Mouse (Mus musculus) urinary bladder, adult 2 months (tissue): ENCODE results near the gene Il22ra2. TPM values are rescaled to one million over a fixed set of nuclear protein-coding genes. Genes with fewer than 3 reads are reported as not detected.
"Not testable (repeated sequence)": the region's sequence is repeated elsewhere in the genome, so short reads cannot be mapped to it uniquely, and the experiment has no call there.

Experiments used
- DNase-seq: peaks from one replicate; pipeline ENCODE4 v3.0.0; 2022; ENCODE audit warnings: low spot score
- polyA plus RNA-seq: library from polyadenylated mRNA; depleted of rRNA; stranded (reverse); fragments of >200 nt; gene quantifications from 2 replicates; pipeline ENCODE4 v1.2.3, GENCODE M21; 2012; rRNA removed

Il22ra2 gene
- polyA plus RNA-seq, 1 experiment, result not detected

DNA sequence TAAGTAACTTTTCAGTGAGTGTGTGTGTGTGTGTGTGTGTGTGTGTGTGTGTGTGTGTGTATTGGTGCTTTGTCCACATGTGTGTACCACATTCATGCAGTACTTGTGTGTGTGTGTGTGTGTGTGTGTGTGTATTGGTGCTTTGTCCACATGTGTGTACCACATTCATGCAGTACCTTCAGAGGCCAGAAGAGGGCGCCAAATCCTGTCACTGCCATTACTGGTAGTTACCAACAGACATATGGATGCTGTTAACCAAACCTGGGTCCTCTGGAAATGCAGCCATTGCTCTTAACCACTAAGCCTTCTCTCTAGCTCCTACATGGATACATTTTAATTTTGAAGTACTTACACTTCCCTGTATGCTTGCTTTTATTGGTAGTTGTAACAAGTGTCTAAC is 20.3 kb upstream of the Il22ra2 start:
- DNase-seq, result not testable (repeated sequence)

DNA sequence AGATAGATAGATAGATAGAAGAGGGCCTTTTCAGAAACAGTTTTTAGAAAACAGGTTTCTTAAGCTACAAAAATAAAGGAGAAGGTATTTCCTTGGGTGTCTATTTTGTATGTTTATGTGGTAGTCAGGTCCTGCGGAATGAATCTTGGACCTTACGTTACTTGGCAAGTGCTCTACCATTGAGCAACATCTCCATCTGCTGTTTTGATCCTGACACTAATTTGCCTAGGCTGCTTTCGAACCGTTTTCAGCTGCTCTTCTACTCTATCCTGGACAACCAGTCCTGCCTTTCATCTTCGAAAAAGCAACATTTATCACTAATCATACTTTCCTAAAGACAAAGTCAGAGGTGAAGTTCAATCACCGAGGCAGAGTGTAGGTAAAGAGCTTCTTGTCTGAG is 18.6 kb upstream of the Il22ra2 start:
- no peak for DNase-seq

DNA sequence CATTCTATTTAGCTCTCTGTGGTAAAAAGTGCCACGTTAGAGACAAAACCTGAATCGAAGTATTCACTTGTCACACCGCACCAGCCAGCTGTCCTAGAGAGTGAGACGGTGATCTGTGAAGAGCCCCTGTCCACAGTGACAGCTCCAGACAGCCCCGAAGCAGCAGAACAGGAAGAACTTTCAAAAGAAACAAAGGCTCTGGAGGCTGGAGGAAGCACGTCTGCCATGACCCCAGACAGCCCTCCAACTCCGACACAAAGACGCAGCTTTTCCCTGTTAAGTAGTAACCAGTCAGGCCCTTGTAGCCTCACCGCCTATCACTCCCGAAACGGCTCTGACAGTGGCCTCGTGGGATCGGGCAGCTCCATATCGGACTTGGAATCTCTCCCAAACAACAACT is 12.7 kb upstream of the Il22ra2 start:
- no peak for DNase-seq

DNA sequence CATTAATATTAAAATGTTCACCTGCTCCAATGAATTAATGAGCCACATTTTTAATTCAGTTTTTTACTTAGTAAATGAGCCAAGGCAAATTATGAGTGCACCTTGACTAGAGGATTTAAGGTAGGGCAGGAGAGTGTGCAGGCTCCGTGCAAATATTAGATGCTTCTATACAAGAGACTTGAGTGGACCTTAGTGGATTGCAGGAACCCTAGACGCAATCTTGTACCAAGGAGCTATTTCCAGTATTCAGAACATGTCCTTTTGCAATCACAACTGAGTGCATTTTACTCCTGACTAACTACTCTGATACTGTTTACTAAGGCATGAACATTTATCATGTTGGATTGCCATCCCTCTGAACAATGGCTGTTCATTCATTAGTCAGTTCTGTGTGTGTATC is 10.2 kb upstream of the Il22ra2 start:
- DNase-seq, result no peak

DNA sequence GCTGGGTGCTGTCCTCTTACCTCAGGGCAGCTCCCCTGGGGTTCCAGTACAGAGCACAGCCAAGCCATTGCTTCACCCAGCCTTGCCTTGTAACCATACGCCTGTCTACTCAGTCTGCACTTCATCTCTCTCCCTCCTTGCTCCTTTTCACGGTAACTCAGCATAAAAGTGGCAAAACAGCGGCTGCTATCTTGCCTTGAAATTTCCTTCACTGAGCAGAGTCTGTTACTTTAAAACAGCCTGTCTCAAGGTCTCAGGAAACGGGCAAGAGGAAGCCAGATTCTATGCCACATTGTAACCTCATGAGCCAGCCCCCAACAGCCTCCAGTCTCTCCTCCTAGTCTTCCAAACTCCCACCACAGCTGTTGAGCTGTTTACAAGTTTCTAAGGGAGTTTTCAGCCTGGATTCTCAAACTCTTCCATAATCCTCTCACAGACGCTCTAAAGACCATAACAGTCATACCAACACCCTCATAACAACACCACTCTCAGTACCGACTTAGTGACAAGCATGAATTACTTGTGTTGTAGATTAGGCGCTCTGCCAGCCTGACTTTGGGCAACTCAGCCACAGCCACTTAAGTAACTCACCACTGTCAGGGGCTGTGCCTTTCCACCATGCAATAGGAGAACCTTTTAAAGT is 8.6 kb upstream of the Il22ra2 start:
- DNase-seq, result no peak

DNA sequence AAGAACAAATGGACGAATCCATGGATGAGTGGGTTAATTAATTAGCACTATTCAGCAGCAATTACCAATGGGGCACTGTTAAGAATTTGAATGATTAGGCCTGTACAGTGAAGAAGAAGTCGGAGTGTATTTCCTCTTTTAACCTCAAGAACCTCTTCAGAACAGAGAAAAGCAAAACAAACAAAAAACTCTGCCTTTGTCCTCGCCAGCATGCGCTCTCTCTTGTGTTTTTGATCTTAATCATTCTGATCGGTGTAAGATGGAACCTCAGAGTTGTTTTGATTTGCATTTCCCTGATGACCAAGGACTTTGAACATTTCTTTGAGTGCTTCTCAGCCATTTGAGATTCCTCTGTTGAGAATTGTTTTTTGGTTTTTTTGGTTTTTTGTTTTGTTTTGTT is 2.1 kb upstream of the Il22ra2 start:
- no peak for DNase-seq

DNA sequence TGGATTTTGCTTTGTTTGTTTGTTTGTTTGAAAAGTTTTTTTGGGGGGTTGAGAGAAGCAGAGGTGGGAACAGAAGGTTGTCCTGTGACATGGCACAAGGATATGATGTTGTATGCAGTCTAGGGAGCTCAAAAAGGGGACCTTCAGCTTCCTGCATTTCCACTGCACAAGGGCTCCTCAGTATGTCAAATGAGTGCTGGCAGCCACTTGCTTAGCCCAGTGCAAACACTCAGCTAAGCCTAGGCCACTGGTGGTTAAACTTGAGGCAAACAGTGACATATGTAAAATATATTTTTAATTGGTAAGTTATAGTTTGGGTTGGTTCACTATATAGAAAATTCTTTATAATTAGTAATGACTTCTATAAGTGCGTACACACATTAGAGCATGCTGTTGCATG is 2.8 kb downstream of the Il22ra2 start:
- DNase-seq, result no peak

DNA sequence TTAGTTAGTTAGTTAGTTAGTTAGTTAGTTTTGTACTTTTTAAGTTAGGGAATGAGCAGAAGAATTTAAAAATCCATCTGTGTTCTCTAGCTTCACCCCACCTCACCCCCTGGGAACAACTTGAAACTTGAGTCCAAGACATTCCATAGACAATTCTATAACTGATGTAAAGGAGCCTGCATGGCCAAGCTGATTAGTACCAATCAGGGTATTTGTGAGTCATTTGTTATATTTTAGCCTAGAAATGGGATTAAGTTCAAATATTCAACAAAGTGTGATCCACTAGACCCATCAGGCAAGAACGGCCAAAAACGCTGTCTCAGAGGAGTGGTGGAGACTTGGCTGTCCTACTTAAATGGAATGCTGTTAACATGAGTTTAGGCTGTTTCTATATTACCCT is 5.5 kb downstream of the Il22ra2 start:
- no peak for DNase-seq

DNA sequence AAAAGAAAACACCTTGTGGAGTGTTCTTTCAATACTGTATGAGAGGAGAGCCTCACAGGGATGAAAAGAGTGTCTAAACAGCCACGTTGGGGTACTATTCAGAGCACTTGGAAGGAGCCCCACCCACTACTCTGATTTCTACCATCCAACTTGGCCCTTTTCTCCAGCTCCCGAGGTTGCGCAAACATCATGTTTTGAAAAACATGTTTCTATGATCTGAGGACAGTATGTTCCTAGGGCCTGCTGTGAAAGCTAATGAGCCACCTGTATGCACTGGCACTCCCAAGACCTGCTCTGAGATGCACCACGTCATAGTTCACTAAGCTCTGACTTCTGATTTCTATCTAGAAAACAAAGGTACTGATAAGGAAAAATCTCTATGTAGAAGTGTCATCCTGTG is 6.0 kb downstream of the Il22ra2 start:
- DNase-seq, result no peak

DNA sequence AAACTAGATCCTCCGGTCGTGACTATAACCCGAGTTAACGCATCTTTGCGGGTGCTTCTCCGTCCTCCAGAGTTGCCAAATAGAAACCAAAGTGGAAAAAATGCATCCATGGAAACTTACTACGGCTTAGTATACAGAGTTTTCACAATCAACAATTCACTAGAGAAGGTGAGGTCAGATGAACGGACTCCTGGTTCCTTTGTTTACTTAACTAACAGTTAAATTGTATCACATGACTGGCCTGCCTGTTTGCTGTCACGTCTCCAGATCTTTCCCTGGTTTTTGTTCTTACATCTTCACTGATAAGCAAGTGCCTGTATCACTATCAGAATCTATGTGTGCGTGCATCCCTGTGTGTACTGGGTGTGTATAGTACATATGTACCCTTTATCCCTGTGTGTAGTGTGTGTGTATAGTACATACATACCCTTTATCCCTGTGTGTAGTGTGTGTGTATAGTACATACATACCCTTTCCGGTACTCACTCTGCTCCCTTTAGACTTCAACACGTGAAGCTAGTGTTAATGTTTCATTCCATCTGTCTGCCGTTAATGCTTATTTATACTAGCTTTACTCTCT is 9.9 kb downstream of the Il22ra2 start:
- DNase-seq, result no peak

DNA sequence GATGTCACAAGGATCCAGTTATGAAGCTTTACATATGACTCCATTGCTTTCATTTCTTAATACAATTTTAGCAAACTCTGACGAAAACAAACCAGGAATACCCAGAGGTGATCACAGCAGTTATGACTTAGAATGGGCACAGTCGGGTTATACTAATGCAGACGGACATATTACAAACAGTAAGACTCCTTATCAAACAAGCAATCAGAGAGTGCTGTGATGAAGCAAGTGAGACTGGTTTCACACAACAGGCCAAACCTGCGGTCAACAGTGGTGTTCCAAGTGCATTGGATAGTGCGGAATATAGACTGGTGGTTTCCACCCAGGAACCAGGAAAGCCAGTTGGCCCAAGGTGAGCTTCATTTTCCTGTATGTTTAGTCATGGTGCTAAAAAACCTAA is 17.1 kb downstream of the Il22ra2 start:
- no peak for DNase-seq

DNA sequence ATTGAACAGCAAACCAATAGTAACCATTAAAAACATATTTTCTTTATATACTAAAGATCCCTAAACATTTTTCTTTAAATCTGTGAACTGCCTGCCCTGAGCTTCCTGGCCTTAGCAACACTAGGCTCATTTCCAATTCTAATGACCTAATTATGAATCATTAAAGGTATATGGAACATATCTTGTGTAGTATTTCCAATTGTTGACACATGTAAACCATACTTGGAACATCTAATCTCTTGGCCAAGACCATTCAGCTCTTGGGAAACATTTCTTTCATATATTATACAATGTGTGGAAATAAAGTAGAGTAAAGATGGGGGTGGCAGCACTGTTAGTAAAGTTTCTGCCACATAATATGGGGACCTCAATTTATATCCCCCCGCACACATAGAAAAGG is 17.8 kb downstream of the Il22ra2 start:
- DNase-seq, result no peak

DNA sequence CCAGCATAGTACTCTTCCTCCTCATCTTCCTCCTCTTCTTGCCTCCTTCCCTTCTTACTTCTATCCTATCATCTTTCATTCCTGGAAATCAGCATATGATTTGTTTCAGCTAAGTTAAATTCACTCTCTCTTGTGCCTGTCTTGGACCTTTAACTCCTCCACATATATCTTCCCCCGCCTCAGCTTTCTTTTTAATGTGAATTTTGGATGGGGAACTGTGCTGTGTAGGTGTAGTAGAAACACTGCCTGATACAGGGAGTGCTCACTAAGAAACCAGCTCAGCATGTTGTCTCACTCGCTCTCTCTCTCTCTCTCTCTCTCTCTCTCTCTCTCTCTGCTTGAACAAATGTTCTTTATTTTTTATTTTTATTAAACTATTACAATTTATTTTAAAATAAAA is 23.3 kb downstream of the Il22ra2 start:
- DNase-seq, result no peak

DNA sequence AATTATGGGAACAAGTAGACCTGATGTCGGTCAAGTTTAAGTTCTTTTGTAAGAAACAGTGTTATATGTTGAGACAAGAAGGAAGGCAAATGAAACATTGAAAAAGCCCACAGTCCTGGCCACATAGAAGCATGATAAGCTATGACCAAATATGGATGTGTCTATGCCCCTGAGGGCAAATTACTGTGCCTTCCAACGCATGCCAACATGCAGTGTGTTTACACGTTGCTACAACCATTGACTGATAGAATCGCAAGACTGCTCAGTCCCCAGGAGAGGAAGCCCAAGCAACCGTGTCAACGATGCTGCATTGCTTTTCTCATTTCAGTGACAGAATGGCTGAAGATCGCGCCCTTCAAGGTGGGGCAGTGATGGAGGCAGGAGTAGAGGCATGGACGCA is 35.6 kb downstream of the Il22ra2 start:
- no peak for DNase-seq

DNA sequence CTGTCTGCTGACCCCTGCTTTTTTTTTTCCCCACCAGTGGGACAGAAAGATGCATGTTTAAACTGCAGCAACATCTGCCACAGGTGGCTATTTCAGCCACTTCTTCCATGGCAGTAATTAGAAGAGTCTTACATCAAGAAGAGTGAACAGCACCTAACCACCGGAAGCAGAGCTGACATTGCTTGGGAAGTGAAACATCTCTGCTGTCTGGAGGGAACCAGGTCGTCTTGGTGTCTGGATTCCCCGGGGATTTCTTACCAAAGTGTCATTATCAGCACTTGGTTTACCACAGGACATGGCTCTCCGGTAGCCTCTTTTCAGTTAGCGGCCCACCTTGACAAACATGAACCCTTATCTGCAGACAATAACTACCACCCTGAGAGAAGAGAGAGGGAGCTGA is 38.2 kb downstream of the Il22ra2 start:
- no peak for DNase-seq

DNA sequence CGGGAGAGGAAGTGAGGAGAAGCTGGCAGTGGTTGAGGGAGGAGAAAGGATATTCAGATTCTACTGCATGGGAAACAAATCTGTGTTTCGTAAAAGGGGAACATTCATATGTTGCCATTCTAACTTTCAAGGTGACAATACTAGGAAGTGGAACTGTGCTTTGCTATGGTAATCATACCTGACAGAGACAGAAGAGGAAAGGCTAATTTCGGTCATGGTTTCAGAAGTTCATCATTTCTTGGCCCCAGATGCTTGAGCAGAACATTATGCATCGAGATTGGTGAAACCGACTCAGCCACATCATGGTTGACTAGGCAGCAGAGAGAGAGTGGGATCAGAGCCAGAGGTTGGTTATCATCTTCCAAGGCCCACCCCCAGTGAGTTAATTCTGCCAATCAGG is 47.2 kb downstream of the Il22ra2 start:
- DNase-seq, result no peak

DNA sequence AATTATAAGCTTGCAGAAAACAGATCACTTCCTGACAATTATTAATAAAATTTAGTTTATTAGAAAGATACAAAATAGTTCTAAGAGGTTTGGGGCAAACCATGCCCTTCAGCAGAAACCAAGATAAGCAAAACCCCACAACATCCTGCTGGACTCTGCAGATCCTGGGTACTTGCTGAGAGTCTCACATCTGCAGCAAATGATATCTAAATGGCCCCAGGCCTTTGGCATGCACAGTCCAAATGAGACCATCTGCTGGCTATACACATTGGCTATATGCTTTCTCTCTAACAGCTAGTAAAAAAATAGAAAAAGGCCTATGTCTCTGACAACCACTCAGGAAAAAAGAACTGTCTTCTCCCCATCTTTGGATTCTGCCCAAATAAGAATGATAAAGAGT is 50.2 kb downstream of the Il22ra2 start:
- no peak for DNase-seq

DNA sequence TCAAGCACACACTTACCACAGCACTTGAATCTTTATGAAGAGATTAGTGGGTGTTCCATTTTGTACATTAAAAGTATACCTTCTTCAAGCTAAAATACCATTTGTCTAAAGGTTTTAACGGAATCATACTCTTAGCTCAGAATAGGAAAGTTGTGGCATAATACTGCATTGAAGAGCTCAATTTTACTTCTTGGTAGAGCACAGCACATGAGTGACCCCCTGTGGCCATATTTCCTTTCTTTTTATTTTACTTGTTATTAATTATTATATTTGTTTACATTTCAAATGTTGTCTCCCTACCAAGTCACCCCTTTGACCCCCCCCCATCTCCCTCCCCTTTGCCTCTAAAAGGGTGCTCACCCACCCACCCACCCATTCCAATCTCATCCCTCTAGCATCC is 51.3 kb downstream of the Il22ra2 start:
- DNase-seq, result no peak

Other genes with a start within 250 kb of the Il22ra2 start
- 64.8 and 65.9 TPM in 2 replicates for gene Ifngr1, start 30.0 kb upstream of the Il22ra2 start, polyA plus RNA-seq
- gene Il20ra, start 90.6 kb downstream of the Il22ra2 start, polyA plus RNA-seq, result 0.14 and 0.18 TPM in 2 replicates
- 0.39 and 0.47 TPM in 2 replicates for gene Slc35d3, start 229.5 kb downstream of the Il22ra2 start, polyA plus RNA-seq